Mouse (Mus musculus) urinary bladder, postnatal 4 days (tissue): ENCODE results near the gene Clmp.

Experiments
- DNase-seq, 2 experiments: peaks; one replicate each; pipeline ENCODE4 v3.0.0; 2021 to 2022; ENCODE audit warnings: low spot score in 2 of 2

Clmp gene

DNA sequence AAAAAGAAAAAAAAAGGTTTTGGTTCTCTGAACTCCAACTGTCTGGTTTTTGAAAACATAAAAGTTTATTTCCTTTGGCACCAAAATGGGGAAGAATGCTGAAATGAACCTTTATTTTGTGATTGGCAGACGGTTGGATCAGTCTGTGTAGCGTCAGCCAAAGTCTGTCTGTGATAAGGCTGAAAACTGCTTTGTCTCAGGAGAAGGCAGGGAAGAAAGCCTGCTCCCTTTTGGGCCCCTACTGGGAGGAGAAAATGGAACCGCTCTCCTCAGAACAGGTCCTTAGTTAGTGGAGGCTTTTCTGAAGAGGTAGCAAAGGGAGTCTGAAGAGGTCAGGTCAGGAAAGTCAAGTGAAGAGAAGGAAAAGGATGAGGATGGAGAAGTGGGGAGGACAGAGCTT, 7.3 kb downstream of the Clmp start:
- no peak for DNase-seq

DNA sequence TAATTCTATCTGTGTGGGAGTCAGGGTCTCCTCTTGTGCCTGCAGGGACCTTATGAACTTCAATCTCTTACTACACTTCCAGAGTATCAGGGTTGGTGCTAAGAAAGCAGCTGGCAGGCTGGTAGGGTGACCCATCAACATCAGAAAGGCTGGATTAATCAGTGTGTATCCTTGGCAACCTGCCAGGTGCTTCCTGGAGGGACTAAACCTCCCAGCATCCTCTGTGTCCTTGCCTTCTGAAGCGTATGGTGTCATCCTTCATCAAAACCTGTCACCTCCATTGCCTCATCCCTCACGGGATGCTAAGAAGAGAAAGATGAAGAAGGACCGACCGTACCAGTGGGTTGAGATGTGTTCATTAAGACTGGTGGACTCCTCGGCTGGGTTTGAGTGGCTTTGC, 8.0 kb downstream of the Clmp start:
- DNase-seq = no peak

DNA sequence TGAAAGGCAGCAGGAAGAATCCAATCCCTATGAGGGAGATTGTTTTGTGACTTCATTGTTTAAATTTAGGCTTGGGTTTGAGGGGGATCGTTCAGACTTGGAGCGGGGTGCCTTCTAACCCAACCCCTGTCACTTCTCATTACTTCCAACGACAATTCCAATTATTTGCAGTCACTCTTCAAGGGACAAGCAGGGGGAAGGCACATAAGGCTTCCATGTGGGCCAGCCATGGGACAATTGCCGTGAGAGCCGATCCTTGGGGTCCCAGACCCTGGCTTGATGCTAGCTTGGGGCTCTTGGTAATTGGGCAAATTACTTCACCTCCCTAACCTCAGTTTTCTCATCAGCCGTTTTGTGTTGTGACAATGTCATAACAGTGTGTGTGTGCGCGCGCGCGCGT, 8.5 kb downstream of the Clmp start:
- no peak for DNase-seq

DNA sequence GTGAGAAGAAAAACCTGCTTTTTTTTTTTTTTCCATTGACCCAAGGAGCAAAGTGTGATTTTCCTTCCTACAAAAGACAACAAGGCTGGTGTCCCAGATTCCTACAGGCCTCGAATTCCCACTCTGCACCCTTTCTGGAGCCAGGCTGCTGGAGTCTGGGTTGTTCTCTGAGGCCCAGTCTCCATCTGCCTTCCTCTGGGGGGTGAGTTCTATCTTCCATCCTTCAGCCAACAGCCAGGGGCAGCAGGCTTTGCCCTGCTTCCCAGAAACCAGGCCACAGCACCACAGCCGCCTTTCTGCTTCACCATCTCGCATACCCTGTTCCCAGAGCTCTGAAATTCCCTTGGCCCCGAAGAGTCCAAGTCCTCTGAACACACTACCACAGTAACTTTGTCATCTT, 10.3 kb downstream of the Clmp start:
- no peak for DNase-seq

DNA sequence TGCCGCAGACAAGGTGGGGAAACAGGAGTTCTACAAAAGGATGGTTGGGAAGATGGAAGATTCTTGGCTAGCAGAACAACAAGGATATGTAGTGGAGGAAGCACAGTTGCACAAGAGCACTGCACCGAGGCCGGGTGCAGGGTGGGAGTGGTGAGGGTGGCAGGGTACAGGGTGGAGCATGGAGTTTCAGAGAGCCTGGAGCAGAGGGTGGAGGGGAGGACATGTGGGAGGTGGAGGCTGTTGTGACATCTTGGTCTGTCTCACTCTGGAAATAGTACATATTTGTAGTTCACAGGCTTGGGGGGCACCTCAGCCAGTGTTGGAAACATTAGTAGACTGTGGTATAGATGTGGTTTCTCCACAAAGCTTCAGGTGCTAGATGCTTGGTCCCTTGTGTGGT, 13.4 kb downstream of the Clmp start:
- DNase-seq = no peak

DNA sequence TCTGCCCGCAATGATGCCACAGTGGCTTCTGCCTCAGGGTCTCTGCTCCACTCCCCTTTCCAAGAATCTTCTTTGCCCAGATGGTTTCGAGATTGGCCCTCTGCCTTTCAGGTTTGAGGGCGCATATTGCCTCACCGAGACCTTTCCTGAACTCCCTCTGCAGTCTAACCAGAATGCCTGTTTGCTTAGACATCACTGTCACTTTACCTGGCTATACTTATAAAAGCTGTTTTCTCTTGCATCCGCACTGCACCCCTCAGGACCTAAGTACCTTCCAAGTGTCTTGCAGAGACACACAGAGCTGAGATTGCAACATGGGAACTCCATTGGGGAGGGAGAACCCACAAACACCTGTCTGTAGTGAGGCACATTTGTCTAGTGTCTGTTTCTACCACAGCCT, 14.5 kb downstream of the Clmp start:
- DNase-seq = no peak

DNA sequence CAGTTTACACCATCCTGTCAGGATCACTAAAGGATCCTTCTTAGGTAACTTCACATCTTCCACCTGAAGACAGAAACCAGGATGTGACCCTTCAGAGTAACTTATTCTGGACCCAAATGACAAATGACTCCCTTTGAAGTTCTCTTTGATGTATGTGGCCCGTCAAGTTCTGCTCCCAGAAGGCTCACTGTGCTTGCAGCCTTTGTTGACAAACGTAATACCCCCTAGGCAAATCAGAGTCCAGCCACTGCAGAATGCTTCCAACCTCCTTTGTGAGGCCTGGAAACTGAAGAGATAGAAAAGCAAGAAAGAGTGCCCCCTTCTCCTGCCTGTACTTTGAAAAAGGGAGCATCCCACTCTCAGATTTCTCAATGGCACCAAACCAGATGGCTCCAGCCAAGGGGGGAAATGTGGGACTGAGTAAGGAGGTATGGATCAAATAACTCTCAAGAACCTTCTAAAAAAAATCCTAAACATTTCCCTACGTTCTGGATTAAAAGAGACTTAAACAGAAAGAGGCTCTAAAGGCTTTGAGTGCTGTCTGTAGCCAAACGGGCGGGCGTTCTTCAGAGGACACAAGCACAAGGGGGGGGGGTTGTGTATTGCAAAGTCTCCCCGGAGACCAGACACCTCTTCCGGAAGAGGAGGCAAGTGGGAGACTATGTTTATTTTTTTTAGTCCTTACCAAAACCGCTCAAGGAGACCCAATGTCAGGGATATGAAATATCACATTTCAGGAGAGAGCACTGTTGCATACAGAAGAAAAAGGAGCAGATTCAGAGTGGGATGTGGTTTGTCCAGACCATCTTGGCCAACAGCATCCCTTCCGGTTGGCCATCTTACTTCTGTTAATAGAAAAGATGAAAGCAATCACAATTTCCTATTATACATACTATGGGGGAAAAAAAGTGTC, 18.9 kb downstream of the Clmp start:
- DNase-seq = no peak

DNA sequence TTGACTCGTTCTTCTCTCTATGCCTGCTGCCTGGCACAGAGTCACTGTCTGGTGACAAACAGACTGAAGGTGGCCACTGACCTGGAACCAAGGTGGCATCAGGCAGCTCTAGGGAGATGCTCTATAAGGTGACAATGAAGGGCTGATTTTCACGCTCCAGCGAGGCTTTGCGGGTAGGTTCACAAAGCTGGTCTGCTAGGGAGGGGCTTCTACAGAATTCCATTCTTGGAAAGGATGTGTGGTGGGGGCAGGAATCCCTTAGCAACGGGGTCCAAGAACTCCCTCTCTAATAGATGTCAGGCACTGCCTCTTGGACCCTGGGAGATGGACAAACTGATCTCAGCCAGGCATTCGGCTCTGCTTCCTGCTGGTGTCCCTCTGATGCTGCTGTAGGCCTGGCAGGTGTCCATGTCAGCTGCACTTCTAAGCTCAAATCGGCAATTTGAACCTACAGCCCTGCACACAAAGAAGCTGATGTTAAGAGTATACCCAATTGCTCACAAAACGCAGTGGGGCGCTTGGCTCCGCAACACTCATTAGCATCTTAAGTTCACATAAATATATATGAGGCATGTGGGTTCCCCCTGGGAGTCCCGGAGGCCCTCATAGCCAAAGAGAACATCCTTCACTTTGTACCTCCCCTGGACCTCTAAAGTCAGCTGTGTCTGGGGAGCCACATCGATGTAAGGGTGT, 22.8 kb downstream of the Clmp start:
- no peak for DNase-seq

DNA sequence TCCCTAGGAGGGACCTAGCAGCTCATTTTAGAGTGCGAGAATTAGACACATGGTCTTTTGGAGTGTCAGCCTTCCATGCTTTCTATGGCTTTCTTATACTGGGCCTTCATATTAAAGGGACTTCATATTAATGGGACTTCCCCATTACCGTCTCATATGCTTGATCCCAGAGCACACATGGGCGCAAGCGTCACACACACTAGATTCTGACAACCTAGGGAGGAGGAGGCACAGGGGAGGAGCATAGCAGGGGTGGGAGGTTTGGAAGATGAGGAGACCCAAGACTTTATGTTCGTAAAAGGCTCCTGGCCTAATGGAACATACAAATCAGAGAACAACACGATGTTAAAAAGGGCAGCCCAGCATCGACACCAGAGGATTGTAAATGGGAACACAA, 23.4 kb downstream of the Clmp start:
- DNase-seq = no peak

DNA sequence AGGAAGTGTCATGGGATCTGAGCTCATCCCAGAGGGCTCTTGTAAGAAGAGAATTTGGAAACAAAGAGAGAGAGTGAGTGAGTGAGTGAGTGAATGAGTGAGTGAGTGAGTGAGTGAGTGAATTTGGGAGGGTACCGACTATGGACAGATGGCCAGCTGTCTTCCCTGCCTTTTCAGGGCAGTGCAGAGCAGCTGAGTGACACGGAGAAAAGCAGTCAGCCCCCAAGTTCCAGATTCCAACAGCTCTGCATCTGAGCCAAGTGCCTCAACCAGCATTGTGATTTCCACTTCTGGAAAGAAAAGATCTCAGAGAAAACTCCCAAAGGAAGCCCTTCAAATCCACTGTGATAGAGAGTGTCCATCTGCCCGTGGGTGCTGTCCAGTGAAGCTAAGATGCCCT, 23.8 kb downstream of the Clmp start:
- DNase-seq = no peak

DNA sequence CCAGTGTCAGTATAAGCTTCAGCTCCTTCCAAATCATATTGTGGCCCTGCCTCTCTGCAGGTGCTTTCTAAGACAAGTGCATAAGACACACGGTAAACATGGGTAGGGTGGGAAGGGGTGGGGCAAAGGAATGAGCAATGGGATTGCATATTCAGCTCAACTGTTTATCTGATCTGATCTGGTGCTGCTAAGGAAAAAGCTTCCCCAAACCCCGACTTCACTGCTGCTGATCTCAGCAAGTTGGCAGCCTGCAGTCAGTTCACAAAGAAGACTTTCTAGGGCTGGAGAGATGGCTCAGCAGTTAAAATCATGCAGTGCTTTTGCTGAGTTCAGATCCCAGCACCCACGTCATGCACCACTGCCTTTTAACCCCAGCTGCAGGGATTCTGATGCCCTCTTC, 24.2 kb downstream of the Clmp start:
- no peak for DNase-seq

DNA sequence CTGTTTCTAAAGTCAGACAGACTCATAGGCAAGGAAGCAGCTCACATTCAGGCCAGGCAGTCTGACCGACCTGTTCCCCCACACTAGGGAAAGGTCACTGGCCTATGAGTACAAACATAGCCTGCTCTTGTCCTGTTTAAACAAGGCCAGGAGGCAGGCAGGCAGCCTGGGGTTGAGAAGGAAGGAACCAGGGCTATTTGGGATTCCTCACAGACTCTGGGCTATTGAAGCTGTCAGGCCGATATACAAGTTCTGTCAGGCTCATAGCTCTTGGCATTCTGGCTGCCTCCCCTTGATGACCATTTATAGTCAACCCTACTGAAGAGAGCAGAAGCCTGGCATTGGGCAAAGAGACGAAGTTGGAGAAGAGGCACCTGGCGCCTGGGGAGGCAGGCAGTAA, 25.9 kb downstream of the Clmp start:
- no peak for DNase-seq

DNA sequence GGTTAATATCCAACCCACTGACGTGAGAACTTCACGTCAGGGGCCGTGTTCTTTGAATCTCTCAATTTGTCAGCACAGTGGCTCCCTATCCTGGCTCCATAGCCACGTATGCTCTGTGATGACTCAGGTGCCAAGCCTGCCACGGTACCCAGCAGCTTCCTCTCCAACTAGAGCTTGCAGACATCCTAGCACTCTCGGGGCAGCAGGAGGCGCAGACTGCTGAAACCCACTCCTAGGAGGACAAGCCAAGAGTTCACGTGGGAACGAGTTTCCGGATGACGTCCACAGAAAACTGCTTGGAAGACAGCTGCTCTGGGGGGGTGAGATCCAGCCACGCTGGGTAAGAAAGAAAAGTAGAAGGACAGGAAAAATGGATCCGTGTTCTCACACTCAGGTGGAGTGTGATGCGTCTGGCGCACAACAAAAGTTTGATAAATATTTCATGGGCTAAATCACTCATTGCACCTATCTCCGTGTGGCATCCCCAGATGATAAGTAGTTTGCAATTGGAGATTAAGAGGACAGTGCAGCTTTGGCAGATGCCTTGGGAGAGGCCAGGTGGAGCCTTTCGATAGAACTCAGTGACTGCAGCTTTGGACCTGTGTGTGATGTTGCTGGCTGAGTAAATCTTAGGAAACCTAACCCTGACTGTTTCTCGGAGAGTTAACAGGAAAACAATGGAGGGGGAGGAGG, 31.6 kb downstream of the Clmp start:
- DNase-seq = peak in 1 of 2 experiments; percentile 65

DNA sequence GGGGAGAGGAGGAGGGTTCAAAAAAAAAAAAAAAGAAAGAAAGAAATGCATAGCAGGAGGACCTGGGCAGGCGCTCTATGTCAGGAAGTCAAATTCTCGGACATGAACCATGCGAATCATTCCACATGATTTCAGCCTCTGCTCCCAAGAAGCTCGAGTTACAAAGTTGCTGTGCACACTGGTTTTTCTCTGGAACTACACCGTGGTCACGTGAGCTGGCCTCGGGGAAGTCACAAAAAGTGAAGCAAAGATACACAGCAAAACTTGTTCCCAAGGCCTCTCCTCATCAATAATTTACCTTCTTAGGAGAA, 32.1 kb downstream of the Clmp start:
- no peak for DNase-seq

DNA sequence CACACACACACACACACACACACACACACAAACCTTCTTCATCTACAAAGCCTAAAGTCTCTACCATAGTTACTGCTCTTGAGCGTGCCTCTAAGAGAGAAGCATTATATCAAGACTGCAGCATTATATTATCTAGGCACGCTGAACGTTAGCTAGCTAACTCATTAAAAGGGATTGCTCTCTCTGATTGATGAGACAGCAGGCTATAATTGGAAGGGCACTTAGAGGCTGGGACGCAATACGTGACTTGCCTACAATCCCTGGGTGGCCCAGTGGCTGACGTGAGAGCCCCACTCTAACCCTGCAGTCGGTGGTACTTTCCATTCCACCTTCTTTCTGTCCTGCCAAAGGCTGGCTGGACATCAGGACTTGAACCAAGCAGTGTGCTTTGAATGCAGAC, 35.1 kb downstream of the Clmp start:
- no peak for DNase-seq

DNA sequence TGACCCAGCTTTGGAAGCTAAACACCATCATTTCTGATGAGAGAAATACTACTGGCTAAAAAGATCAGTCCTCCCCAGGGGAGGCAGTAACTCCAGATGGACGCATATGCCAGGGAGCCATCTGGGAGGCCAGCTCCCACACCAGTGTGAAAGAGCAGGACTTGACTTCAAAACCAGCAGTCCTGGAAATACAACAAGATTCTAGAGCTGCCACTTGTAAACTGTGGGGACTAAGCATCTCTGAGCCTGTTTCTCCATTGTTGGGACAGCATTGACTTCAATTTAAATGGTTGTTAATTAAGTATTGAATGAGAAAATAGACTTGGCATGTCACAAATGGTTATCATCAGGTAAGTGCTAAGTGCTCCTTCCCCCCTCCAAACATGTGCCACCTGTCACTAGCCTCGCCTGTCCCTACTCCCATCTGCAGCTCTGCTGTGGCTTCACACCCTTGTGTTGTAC, 37.6 kb downstream of the Clmp start:
- no peak for DNase-seq

DNA sequence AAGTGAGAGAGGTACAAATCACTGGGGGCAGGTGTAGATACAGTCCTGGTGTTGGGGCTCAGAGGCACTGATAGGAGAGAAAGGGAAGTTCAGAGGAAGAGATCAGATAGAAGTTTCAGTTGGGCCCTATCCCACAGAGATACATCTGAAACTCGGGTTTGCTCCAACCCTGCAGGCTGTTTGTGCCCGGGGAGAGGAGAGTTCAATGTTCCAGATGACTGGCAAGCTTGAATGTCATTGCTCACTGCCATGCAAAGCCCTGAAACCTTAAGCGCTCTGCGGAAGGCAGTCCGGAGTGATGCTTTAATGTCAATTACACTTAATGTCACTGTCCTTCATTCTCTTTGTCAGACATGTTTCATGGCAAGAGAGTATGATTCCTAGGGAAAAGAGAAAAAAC, 39.2 kb downstream of the Clmp start:
- no peak for DNase-seq

DNA sequence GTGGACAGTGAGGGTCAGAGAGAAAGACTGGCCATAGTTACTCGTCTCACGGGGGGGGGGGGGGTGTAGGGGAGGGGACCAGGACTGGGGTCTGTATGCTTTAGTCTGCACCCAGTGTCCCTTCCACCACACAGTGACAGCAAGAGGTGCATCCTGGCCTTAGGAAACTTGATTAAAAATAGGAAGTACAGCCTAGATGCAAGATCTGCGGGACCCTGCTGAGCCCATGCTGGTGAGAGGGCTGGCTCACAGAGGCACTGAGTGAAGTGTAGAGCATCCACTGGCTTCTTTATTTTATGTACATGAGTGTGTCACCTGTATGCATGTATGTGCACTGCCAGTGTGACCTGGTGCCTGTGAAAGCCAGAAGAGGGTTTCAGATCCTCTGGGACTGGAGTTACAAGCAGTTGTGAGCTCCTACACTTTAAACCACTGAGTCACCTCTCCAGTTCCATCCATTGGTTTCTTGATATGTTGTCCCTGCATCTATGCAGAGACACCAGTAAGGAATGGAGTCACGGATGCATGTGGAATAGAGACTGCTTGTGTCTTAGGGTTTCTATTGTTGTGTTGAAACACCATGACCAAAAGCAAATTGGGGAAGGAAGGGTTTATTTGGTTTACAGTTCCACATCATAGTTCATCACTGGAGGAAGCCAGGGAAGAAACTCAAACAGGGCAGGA, 41.5 kb downstream of the Clmp start:
- DNase-seq = no peak

DNA sequence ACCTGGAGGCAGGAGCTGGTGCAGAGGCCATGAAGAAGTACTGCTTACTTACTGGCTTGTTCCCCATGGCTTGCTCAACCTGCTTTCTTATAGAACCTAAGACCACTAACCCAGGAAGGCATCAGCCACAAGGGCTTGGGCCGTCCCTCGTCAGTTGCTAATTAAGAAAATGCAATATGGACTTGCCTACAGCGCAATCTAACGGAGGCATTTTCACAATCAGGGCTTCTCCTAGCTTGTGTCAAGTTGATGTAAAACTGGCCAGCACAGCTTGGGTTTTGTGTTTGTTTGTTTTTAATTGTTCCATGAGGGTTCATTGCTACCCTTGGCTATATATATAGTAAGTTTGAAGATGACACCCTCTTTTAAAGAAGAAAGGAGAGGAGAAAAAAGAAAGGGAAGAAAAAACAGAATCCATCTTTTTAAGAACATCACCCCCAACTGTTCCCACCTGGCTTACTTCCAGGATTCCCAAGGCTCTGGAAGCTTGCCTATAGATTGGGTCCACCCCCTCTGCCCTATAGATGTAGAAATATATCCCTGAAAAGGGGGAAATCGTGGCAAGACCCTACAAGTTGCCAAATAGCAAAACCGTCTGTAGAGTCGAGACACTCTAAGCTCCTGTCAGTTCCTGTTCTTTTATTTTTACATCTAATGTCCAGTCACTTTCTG, 42.2 kb downstream of the Clmp start:
- DNase-seq = no peak

DNA sequence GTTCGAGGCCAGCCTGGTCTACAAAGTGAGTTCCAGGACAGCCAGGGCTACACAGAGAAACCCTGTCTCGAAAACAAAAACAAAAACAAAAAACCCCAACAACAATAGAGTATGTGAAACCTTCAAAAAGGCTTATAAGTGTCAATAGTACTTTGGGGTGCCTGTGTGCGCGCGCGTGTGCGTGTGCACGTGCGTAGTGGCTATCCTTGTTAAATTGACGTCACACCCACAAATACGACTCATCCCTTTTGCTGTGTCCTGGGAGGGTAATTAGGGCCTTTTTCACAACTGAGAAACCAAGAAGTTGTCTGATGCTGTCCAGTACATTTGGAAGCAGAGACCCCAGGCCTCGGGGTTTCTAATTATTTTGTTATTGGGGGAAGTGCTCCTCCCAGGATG, 44.5 kb downstream of the Clmp start:
- no peak for DNase-seq

DNA sequence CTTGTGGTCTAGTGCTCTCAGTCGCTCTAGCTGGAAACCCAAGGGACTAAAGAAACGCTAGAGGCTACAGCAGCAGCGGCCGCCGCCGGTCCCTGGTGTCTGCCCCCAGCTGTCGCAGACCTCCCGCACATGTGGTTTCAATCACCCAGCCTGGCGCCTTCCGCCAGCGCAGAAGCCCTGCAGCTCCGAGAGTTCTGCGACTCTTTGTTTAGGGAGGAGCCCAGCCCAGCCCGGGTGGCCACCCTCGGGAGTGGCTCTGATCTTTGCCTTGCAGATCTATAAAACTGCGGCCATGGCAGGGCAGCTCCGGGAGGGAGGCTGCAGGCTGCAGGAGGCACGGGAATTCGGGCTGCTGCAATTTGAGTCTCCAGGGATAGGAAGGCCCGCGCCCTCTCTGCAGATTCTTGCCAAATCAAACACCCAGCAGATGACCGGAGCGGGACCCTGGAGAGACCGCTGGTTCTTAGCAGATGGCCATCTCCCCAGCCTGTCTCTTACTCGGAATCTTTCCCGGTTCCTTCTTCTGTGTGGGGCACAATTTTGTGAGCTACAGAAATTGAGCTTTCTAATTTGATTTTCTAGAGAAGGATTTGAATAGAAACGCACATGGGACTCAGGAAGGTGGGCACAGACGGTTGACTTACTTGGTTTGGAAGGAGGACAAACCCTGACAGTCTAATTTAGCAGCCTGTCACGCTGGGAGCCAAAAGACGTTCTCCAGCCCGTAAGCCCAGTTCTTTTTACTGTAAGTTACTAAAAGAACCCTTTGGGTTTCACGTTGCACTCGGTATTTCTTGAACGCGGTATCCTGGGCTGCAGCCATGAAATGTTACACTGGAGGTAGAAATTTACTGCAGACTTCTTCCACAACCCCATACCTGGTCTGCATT, 45.2 kb downstream of the Clmp start:
- DNase-seq = peak; percentile 75 to 81
